Mouse (Mus musculus) spleen, adult 2 months (tissue): ENCODE results near the gene Vezt. TPM values are rescaled to one million over a fixed set of nuclear protein-coding genes. Genes with fewer than 3 reads are reported as not detected.

Experiments used
- DNase-seq, 2 experiments: peaks; one replicate each; pipeline versions ENCODE4 v3.0.0 to v3.0.0-alpha.2; 2012 to 2021; ENCODE audit warnings: low spot score in 2 of 2, low read depth in 1 of 2
- H3K27ac ChIP-seq: fragments of 200-500 bp; 2 replicates; pipeline ENCODE4 v1.5.1; 2012; ENCODE audit warnings: low read length, inconsistent platforms; ENCODE audit not compliant: insufficient read depth
- H3K27me3 ChIP-seq: fragments of 200-500 bp; 2 replicates; pipeline ENCODE4 v1.6.1; 2012; ENCODE audit warnings: mild to moderate bottlenecking, moderate library complexity, low read length, inconsistent platforms; ENCODE audit not compliant: control insufficient read depth, insufficient read depth
- H3K36me3 ChIP-seq: fragments of 200-500 bp; 2 replicates; pipeline ENCODE4 v1.6.1; 2012; ENCODE audit warnings: mild to moderate bottlenecking, low read length, inconsistent platforms; ENCODE audit not compliant: control insufficient read depth, insufficient read depth
- H3K4me1 ChIP-seq: fragments of 200-500 bp; 2 replicates; pipeline ENCODE4 v1.6.1; 2011; ENCODE audit warnings: inconsistent platforms; ENCODE audit not compliant: control insufficient read depth, insufficient read depth, insufficient read length
- H3K4me3 ChIP-seq: fragments of 200-500 bp; 2 replicates; pipeline ENCODE4 v1.5.1; 2011; ENCODE audit warnings: mild to moderate bottlenecking, inconsistent platforms; ENCODE audit not compliant: insufficient read depth, insufficient read length; ENCODE audit errors: extremely low read depth
- CTCF ChIP-seq: fragments of 200-500 bp; IDR thresholded peaks from 2 replicates; pipeline ENCODE4 v1.5.1; 2011; ENCODE audit warnings: mild to moderate bottlenecking, inconsistent platforms; ENCODE audit not compliant: insufficient read depth, insufficient read length, insufficient replicate concordance; ENCODE audit errors: extremely low read depth
- POLR2A ChIP-seq: fragments of 200-500 bp; IDR thresholded peaks from 2 replicates; pipeline ENCODE4 v1.6.1; 2011; ENCODE audit warnings: low read depth, low read length, inconsistent platforms
- WGBS: fragments of 180-500 bp; shearing (Covaris S2); methylation state at CpG from one replicate; pipeline ENCODE4 v1.1.7; 2018; 5-methylcytosine and 5-hydroxymethylcytosine counted together
- polyA plus RNA-seq: library from polyadenylated mRNA; depleted of rRNA; stranded (reverse); fragments of >200 nt; gene quantifications from 2 replicates; pipeline ENCODE4 v1.2.3, GENCODE M21; 2012

The Vezt gene
- polyA plus RNA-seq, 1 experiment = 4.8 TPM

- Histone ChIP-seq H3K4me1 (peaks cover 3% of the 10 kb centered on the region; the same call in 1 of the 2 replicates), H3K27me3 (no peaks in the 10 kb centered on the region), H3K36me3 (no peaks in the 10 kb centered on the region), H3K4me3 (no peak overlapping the region), H3K27ac (no peak overlapping the region)
- WGBS = 55% methylated on average over 2 of the region's 2 CpGs
- TF ChIP-seq CTCF (no peak), POLR2A (no peak)
- DNase-seq = no peak
Measured at GRCm38 (mm10) chr10:93918087-93918486, 117.5 kb downstream of the Vezt start.

- Histone ChIP-seq H3K27ac (no peak overlapping the region), H3K4me3 (no peak overlapping the region), H3K4me1 (peaks cover 6% of the 10 kb centered on the region; the same call in 1 of the 2 replicates), H3K36me3 (no peaks in the 10 kb centered on the region), H3K27me3 (no peaks in the 10 kb centered on the region)
- no peak for TF ChIP-seq CTCF
- no peak for TF ChIP-seq POLR2A
- no peak for DNase-seq
- 76% methylated on average over 2 of the region's 2 CpGs for WGBS
Measured at GRCm38 (mm10) chr10:93916778-93917177, 118.8 kb downstream of the Vezt start.

- peaks cover 6% of the 10 kb centered on the region; the same call in 1 of the 2 replicates for H3K4me1 ChIP-seq
- no peaks in the 10 kb centered on the region for H3K36me3 ChIP-seq
- TF ChIP-seq CTCF = no peak
- no peak for TF ChIP-seq POLR2A
- H3K27ac ChIP-seq = no peak overlapping the region
- DNase-seq = no peak
- WGBS = 31% methylated on average over 11 of the region's 11 CpGs
- no peak overlapping the region for H3K4me3 ChIP-seq
- H3K27me3 ChIP-seq = no peaks in the 10 kb centered on the region
Measured at GRCm38 (mm10) chr10:93915531-93916275, 119.9 kb downstream of the Vezt start.

GRCm38 (mm10) chr10:93913525-93913924, 122.1 kb downstream of the Vezt start:
- no peaks in the 10 kb centered on the region for H3K27me3 ChIP-seq
- H3K36me3 ChIP-seq = no peaks in the 10 kb centered on the region
- H3K4me1 ChIP-seq = peaks cover 11% of the 10 kb centered on the region
- H3K27ac ChIP-seq = no peak overlapping the region
- TF ChIP-seq CTCF (no peak), POLR2A (no peak)
- H3K4me3 ChIP-seq = no peak overlapping the region
- whole genome bisulfite sequencing = 97% methylated on average over 5 of the region's 5 CpGs
- no peak for DNase-seq

- DNase-seq = no peak
Measured at GRCm38 (mm10) chr10:93912917-93913316, 122.7 kb downstream of the Vezt start.

GRCm38 (mm10) chr10:93912136-93912855, 123.3 kb downstream of the Vezt start:
- no peak for DNase-seq
- 95% methylated on average over 5 of the region's 5 CpGs for WGBS
- Histone ChIP-seq H3K36me3 (no peaks in the 10 kb centered on the region), H3K27me3 (no peaks in the 10 kb centered on the region), H3K4me3 (no peak overlapping the region), H3K27ac (no peak overlapping the region), H3K4me1 (peaks cover 11% of the 10 kb centered on the region)
- no peak for TF ChIP-seq POLR2A

More at GRCm38 (mm10) chr10:93912917-93913316, 122.7 kb downstream of the Vezt start:
- Histone ChIP-seq H3K27me3 (no peaks in the 10 kb centered on the region), H3K27ac (no peak overlapping the region), H3K4me3 (no peak overlapping the region), H3K4me1 (peaks cover 11% of the 10 kb centered on the region), H3K36me3 (no peaks in the 10 kb centered on the region)
- TF ChIP-seq POLR2A (no peak), CTCF (no peak)
- 84% methylated on average over 1 of the region's 1 CpGs for WGBS

GRCm38 (mm10) chr10:93911326-93911725, 124.3 kb downstream of the Vezt start:
- no peak for DNase-seq
- Histone ChIP-seq H3K36me3 (no peaks in the 10 kb centered on the region), H3K27ac (no peak overlapping the region), H3K4me3 (no peak overlapping the region), H3K27me3 (no peaks in the 10 kb centered on the region), H3K4me1 (peaks cover 11% of the 10 kb centered on the region)
- WGBS = 43% methylated on average over 5 of the region's 5 CpGs
- TF ChIP-seq POLR2A (no peak), CTCF (no peak)
